Comparison of ENCODE assay signal across 9 mouse cellular contexts in genomic region chr19:57255157-57255556, GRCm38 (mm10). TPM values are rescaled to one million over a fixed set of nuclear protein-coding genes. Genes with fewer than 3 reads are reported as not detected.
DNase-seq lines count a peak whose midpoint lies in the region; ATAC-seq and TF ChIP-seq lines count a peak whose summit lies in the region.
"Had no signal": no experiment of that assay in that cellular context is flagged by ENCODE, and none has a peak within 500 bp of the region (broad histone marks: within the 10 kb centered on the region; RNA-seq: fewer than 3 reads in every experiment).

No protein-coding gene starts in this region.

- H3K4me2 ChIP-seq in intestine, postnatal 0 days (replicated peaks; ENCODE audit: low read depth) = no peak overlapping the region
- H3K4me2 ChIP-seq in intestine, embryonic 16.5 days (ENCODE audit: low read depth, low read length) = no peak overlapping the region
- H3K4me2 ChIP-seq: limb, embryonic 12.5 days; midbrain, embryonic 13.5 days had no signal

- H3K4me3 ChIP-seq in intestine, postnatal 0 days (ENCODE audit: low read depth, low read length) = no peak overlapping the region
- no peak overlapping the region for H3K4me3 ChIP-seq in intestine, embryonic 16.5 days (ENCODE audit: low read length)
- H3K4me3 ChIP-seq in C2C12 (ENCODE audit: insufficient read depth, poor library complexity, severe bottlenecking) = no peak overlapping the region
- H3K4me3 ChIP-seq: limb, embryonic 12.5 days; midbrain, embryonic 13.5 days had no signal

- peak; percentile 71 for TF ChIP-seq CTCF in intestine, postnatal 0 days (IDR thresholded peaks at IDR 0.05; ENCODE audit: low read depth)
- TF ChIP-seq CTCF in C2C12 (IDR thresholded peaks at IDR 0.05; ENCODE audit: control insufficient read depth, insufficient read depth, insufficient read length) = no peak

- no peak overlapping the region for H3K27ac ChIP-seq in intestine, postnatal 0 days (ENCODE audit: low read depth, low read length)
- no peak overlapping the region for H3K27ac ChIP-seq in intestine, embryonic 16.5 days (ENCODE audit: low read length)
- H3K27ac ChIP-seq: limb, embryonic 12.5 days; midbrain, embryonic 13.5 days had no signal

- no peaks in the 10 kb centered on the region for H3K79me3 ChIP-seq in C2C12 (ENCODE audit: low read depth)

- H3K9ac ChIP-seq in intestine, postnatal 0 days (ENCODE audit: low read depth, low read length) = no peak overlapping the region
- no peak overlapping the region for H3K9ac ChIP-seq in intestine, embryonic 16.5 days (ENCODE audit: low read depth, low read length)
- H3K9ac ChIP-seq: limb, embryonic 12.5 days; midbrain, embryonic 13.5 days had no signal

- 82% methylated on average over 8 of the region's 8 CpGs for WGBS in intestine, postnatal 0 days
- WGBS in intestine, embryonic 16.5 days = 87% methylated on average over 8 of the region's 8 CpGs

- H3K79me2 ChIP-seq in C2C12 (ENCODE audit: control insufficient read depth, insufficient read depth) = no peaks in the 10 kb centered on the region

- no peak for ATAC-seq in intestine, postnatal 0 days
- ATAC-seq in intestine, embryonic 16.5 days = no peak
- ATAC-seq: midbrain, embryonic 13.5 days had no signal

- DNase-seq in Muller cell, postnatal 12 days (ENCODE audit: inconsistent ontology term) = peak; percentile 65
- DNase-seq in lung, postnatal 10 days = peak; percentile 71
- no peak for DNase-seq in ovary, postnatal 10 days (ENCODE audit: low spot score)
- DNase-seq in right cerebral cortex, adult 2 months (ENCODE audit: low spot score in 2 of 2) = no peak

- no peaks in the 10 kb centered on the region for H3K27me3 ChIP-seq in intestine, postnatal 0 days (replicated peaks; ENCODE audit: control insufficient read depth, insufficient read depth, low read length)
- no peaks in the 10 kb centered on the region for H3K27me3 ChIP-seq in intestine, embryonic 16.5 days (replicated peaks; ENCODE audit: control insufficient read depth, insufficient read depth, low read length)
- no peaks in the 10 kb centered on the region for H3K27me3 ChIP-seq in C2C12 (ENCODE audit: control insufficient read depth, insufficient read depth, insufficient read length)
- H3K27me3 ChIP-seq: limb, embryonic 12.5 days; midbrain, embryonic 13.5 days had no signal

- no peak overlapping the region for H3ac ChIP-seq in C2C12 (ENCODE audit: control insufficient read depth, insufficient read length, low read depth)

- H3K36me3 ChIP-seq in intestine, postnatal 0 days (ENCODE audit: control insufficient read depth, insufficient read depth) = no peaks in the 10 kb centered on the region
- no peaks in the 10 kb centered on the region for H3K36me3 ChIP-seq in intestine, embryonic 16.5 days (ENCODE audit: control insufficient read depth, insufficient read depth, low read length)
- no peaks in the 10 kb centered on the region for H3K36me3 ChIP-seq in C2C12 (ENCODE audit: control insufficient read depth, insufficient read depth)
- H3K36me3 ChIP-seq: limb, embryonic 12.5 days; midbrain, embryonic 13.5 days had no signal

- H3K4me1 ChIP-seq in intestine, postnatal 0 days (replicated peaks; ENCODE audit: control insufficient read depth, insufficient read depth, low read length) = 0 out of 2 replicates have a peak, but pooled peaks cover 2% of the 10 kb centered on the region
- peaks cover 5% of the 10 kb centered on the region; the same call in 1 of the 2 replicates for H3K4me1 ChIP-seq in intestine, embryonic 16.5 days (ENCODE audit: control insufficient read depth, insufficient read depth, low read length)

- H3K9me3 ChIP-seq in intestine, postnatal 0 days (ENCODE audit: control insufficient read depth) = no peaks in the 10 kb centered on the region
- H3K9me3 ChIP-seq in intestine, embryonic 16.5 days (ENCODE audit: control insufficient read depth, low read length) = no peaks in the 10 kb centered on the region
- H3K9me3 ChIP-seq: limb, embryonic 12.5 days; midbrain, embryonic 13.5 days had no signal

TF ChIP-seq in C2C12, 6 proteins besides CTCF, POLR2A, EP300 and RAD21:
- TF ChIP-seq MYOG (IDR thresholded peaks at IDR 0.05; ENCODE audit: control insufficient read depth, extremely low read depth, insufficient read length) = no peak
- TF ChIP-seq USF1 (IDR thresholded peaks at IDR 0.05; ENCODE audit: low read depth) = no peak
- TF ChIP-seq CEBPB (IDR thresholded peaks at IDR 0.05; ENCODE audit: low read depth) = peak; percentile 17

RNA-seq across cellular contexts. Expression of gene Ablim1, which starts 59.6 kb away (rescaled TPM):
- 24.4 and 28.7 TPM in 2 replicates for polyA plus RNA-seq in intestine, postnatal 0 days (2015; fragmentation: Nextera tagmentation; extraction: Ambion mirVana)
- polyA plus RNA-seq in intestine, embryonic 16.5 days (2015; fragmentation: Nextera tagmentation; extraction: Ambion mirVana) = 29.2 and 32.0 TPM in 2 replicates
- 9.8 TPM for polyA plus RNA-seq in C2C12 (2012; fragmentation: generic; extraction: Trizol)

Comparison
In these comparisons a context has a peak if more than half of its experiments do, and no peak if none do; other contexts are left out.
1. DNase-seq: peak in Muller cell, postnatal 12 days (single experiment) and lung, postnatal 10 days (single experiment); none in ovary, postnatal 10 days (single experiment) and right cerebral cortex, adult 2 months (0 of 2).